ENCODE assay signal across 16 mouse cellular contexts in the genomic region with DNA sequence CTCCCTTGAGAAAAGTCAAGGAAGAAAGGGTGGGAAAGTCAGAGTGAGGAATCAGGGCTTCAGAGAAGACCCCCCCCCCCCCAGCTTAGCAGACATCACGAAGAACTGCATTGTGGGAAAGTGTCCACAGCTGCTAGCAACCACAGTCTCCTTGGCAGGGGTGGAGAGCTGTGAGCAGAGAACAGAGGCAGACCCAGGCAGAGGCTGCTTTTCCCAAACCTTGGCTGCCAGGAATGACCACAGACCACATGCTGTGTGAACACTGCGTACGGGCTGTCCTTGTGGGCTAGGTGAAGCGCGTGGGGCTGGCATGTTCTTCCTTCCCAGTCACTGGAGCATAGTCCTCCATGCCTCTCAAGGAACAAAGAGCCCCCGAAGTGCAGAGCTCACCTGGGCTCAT.
A peak's percentile ranks its signal among the peaks of the same experiment; 100 is the strongest.
DNase-seq lines count a peak whose midpoint lies in the region; ATAC-seq lines count a peak whose summit lies in the region.
"Had no signal": no experiment of that assay in that cellular context is flagged by ENCODE, and none has a peak within 500 bp of the region (broad histone marks: within the 10 kb centered on the region; RNA-seq: fewer than 3 reads in every experiment).

No protein-coding gene starts in this region.

- H3K4me3 ChIP-seq in heart, embryonic 11.5 days (ENCODE audit: low read depth, low read length) = no peak overlapping the region
- no peak overlapping the region for H3K4me3 ChIP-seq in forebrain, embryonic 12.5 days (replicated peaks)
- no peak overlapping the region for H3K4me3 ChIP-seq in hindbrain, embryonic 15.5 days
- H3K4me3 ChIP-seq: embryonic facial prominence, embryonic 15.5 days; intestine, embryonic 15.5 days; layer of hippocampus, adult 2 months had no signal

- no peak overlapping the region for H3K9ac ChIP-seq in heart, embryonic 11.5 days (ENCODE audit: low read depth, low read length)
- H3K9ac ChIP-seq in forebrain, embryonic 12.5 days = no peak overlapping the region
- no peak overlapping the region for H3K9ac ChIP-seq in hindbrain, embryonic 15.5 days
- H3K9ac ChIP-seq: embryonic facial prominence, embryonic 15.5 days; intestine, embryonic 15.5 days; lung, embryonic 14.5 days had no signal

- H3K27me3 ChIP-seq in heart, embryonic 11.5 days (ENCODE audit: control insufficient read depth, insufficient read depth, low read length) = no peaks in the 10 kb centered on the region
- H3K27me3 ChIP-seq in forebrain, embryonic 12.5 days = no peaks in the 10 kb centered on the region
- H3K27me3 ChIP-seq in hindbrain, embryonic 15.5 days = no peaks in the 10 kb centered on the region
- H3K27me3 ChIP-seq: embryonic facial prominence, embryonic 15.5 days; intestine, embryonic 15.5 days had no signal

- no peaks in the 10 kb centered on the region for H3K9me3 ChIP-seq in heart, embryonic 11.5 days (replicated peaks; ENCODE audit: control insufficient read depth, low read length)
- H3K9me3 ChIP-seq in forebrain, embryonic 12.5 days = no peaks in the 10 kb centered on the region
- H3K9me3 ChIP-seq in hindbrain, embryonic 15.5 days = no peaks in the 10 kb centered on the region
- H3K9me3 ChIP-seq: embryonic facial prominence, embryonic 15.5 days; intestine, embryonic 15.5 days had no signal

- peaks cover 37% of the 10 kb centered on the region for H3K4me1 ChIP-seq in heart, embryonic 11.5 days (ENCODE audit: control insufficient read depth, insufficient read depth, low read length)
- peaks cover 53% of the 10 kb centered on the region for H3K4me1 ChIP-seq in forebrain, embryonic 12.5 days
- peaks cover 38% of the 10 kb centered on the region for H3K4me1 ChIP-seq in hindbrain, embryonic 15.5 days (replicated peaks)

- no peaks in the 10 kb centered on the region for H3K36me3 ChIP-seq in heart, embryonic 11.5 days (ENCODE audit: control insufficient read depth, insufficient read depth, low read length)
- H3K36me3 ChIP-seq in forebrain, embryonic 12.5 days (replicated peaks) = no peaks in the 10 kb centered on the region
- no peaks in the 10 kb centered on the region for H3K36me3 ChIP-seq in hindbrain, embryonic 15.5 days
- H3K36me3 ChIP-seq: embryonic facial prominence, embryonic 15.5 days; intestine, embryonic 15.5 days had no signal

- WGBS in heart, embryonic 11.5 days (ENCODE audit: insufficient replicate concordance) = 91% methylated on average over 6 of the region's 6 CpGs
- 86% methylated on average over 6 of the region's 6 CpGs for WGBS in forebrain, embryonic 12.5 days
- 75% methylated on average over 6 of the region's 6 CpGs for WGBS in hindbrain, embryonic 15.5 days

- ATAC-seq in heart, embryonic 11.5 days (replicated peaks; ENCODE audit: insufficient number of reproducible peaks, low FRiP score, low TSS enrichment) = no peak
- ATAC-seq in forebrain, embryonic 12.5 days (ENCODE audit: low FRiP score) = no peak
- no peak for ATAC-seq in hindbrain, embryonic 15.5 days (ENCODE audit: low FRiP score, low read depth)
- ATAC-seq: intestine, embryonic 15.5 days had no signal

- H3K4me2 ChIP-seq in heart, embryonic 11.5 days = no peak overlapping the region
- no peak overlapping the region for H3K4me2 ChIP-seq in forebrain, embryonic 12.5 days
- no peak overlapping the region for H3K4me2 ChIP-seq in hindbrain, embryonic 15.5 days
- H3K4me2 ChIP-seq: embryonic facial prominence, embryonic 15.5 days; intestine, embryonic 15.5 days; lung, embryonic 14.5 days had no signal

- no peak for DNase-seq in heart, postnatal 10 days
- DNase-seq in 3T3-L1 (ENCODE audit: low read depth, low spot score) = peak; percentile 62
- no peak for DNase-seq in left cerebral cortex, adult 8-10 months (ENCODE audit: low spot score in 2 of 2)
- DNase-seq in kidney, adult 18-20 months = no peak
- DNase-seq: adrenal gland, postnatal 25 days; cerebellum, adult 8-10 months; lung, embryonic 14.5 days; thymus, postnatal 36 days had no signal

- intact Hi-C loops in heart, postnatal 10 days (cut with DNase I) = loop anchor here (5.0 kb wide), 3 partner anchors 63 to 207 kb away; no protein-coding TSS in a partner anchor

- H3K27ac ChIP-seq in heart, embryonic 11.5 days (ENCODE audit: low read depth, low read length) = 0 out of 2 replicates have a peak overlapping the region, but pooled peaks have one; percentile 10
- H3K27ac ChIP-seq in forebrain, embryonic 12.5 days = peak overlapping the region; percentile 74
- H3K27ac ChIP-seq in hindbrain, embryonic 15.5 days (replicated peaks) = 0 out of 2 replicates have a peak overlapping the region, but pooled peaks have one; percentile 56
- H3K27ac ChIP-seq: embryonic facial prominence, embryonic 15.5 days; intestine, embryonic 15.5 days; kidney, postnatal 0 days; macrophage had no signal

Comparison
In these comparisons a context has a peak if more than half of its experiments do, and no peak if none do; other contexts are left out.
1. H3K27ac ChIP-seq: peak in every context shown above with its lines; median percentile 74 in forebrain, embryonic 12.5 days; 56 in hindbrain, embryonic 15.5 days; 10 in heart, embryonic 11.5 days.